Mouse (Mus musculus): Measurements from ENCODE around the gene Gsg1l. TPM values are rescaled to one million over a fixed set of nuclear protein-coding genes. Genes with fewer than 3 reads are reported as not detected.

The Gsg1l gene
- polyA plus RNA-seq, 1 experiment from 2014 or later = 7.7 TPM

DNA sequence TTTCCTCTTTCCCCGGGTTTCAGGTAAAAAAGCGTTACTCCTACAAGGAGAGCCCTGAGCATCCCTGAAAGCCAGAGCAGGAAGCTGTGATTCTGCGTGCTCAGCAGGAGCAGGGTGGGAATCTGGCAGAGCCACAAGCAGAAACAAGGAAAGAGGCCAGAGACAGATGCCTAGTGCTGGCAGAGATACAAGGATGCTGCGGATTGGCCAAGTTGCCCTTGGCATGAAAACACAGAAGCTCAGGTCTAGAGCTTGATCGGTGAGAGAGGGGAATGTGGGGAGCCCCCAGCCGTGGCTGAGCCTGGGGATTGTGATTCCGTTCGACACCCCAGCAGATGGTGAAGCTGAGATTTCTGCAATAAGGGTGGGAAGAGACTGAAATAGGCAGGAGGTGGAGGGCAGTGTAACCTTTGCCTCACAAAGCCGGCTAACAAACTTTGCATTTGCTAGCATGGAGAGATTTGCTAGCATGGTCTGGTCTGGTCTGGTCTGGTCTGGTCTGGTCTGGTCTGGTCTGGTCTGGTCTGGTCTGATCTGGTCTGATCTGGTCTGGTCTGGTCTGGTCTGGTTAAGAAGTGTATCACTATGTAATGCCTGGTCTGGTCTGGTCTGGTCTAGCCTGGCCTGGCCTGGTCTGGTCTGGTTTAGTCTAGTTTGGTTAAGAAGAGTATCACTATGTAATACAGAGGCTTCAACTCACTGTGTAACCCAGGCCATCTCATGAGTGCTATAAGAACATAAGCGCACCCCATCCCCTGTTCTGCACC, 50.4 kb downstream of the Gsg1l start:
- no peak for ATAC-seq (replicated peaks; ENCODE audit: insufficient number of reproducible peaks, insufficient read depth, low FRiP score, low read depth)
- H3K36me3 ChIP-seq = no peaks in the 10 kb centered on the region
- no peaks in the 10 kb centered on the region for H3K9me3 ChIP-seq (replicated peaks)
- H3K4me3 ChIP-seq = no peak overlapping the region
- no peaks in the 10 kb centered on the region for H3K27me3 ChIP-seq
- H3K4me2 ChIP-seq = no peak overlapping the region
- H3K4me1 ChIP-seq (replicated peaks) = peaks cover 44% of the 10 kb centered on the region
- 58% methylated on average over 10 of the region's 10 CpGs for WGBS
- 0 out of 2 replicates have a peak overlapping the region, but pooled peaks have one; percentile 18 for H3K27ac ChIP-seq
- H3K9ac ChIP-seq = no peak overlapping the region

DNA sequence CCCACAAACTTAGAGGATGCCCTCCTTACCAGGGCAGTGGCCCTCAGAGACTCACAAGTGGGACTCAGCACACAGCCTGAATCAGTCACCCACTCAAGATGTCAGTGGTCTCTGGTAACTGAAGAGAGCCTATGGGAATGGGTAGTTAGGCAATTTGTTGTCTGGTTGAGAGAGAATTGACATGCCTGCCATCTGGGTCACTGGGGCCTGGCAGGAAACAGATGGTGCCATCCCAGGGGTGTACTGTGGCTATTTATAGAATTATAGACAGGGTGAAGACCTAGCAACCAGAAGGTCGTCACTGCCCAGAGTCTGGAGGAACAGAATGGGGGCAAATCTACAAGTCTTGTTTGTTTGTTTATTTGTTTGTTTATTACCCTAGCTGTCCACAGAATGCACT, 54.8 kb downstream of the Gsg1l start:
- Histone ChIP-seq H3K9ac (no peak overlapping the region), H3K36me3 (no peaks in the 10 kb centered on the region), H3K27ac (no peak overlapping the region), H3K9me3 (replicated peaks) (no peaks in the 10 kb centered on the region), H3K4me2 (no peak overlapping the region), H3K27me3 (no peaks in the 10 kb centered on the region), H3K4me1 (replicated peaks) (peaks cover 16% of the 10 kb centered on the region), H3K4me3 (no peak overlapping the region)
- WGBS = 24% methylated on average over 1 of the region's 1 CpGs
- ATAC-seq (replicated peaks; ENCODE audit: insufficient number of reproducible peaks, insufficient read depth, low FRiP score, low read depth) = no peak

DNA sequence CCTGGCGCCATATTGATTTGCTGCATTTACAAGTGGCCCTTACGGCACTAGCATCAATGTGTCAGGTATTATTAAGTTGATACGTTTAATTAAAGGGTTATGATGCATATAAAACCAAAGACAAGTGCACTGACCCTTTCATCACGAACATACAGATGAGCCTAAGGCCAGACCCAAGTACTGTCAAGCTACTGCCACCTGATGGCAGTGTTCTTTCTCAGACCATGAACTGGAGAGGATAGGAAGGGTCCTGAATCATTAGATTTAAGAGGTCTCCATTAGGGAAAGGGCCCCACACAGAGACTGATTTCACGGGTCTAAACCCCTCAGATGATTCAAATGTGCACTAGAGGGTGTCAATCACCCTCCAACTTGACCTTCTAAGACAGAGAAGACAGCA, 55.6 kb downstream of the Gsg1l start:
- no peak overlapping the region for H3K4me2 ChIP-seq
- no peak overlapping the region for H3K27ac ChIP-seq
- peaks cover 10% of the 10 kb centered on the region for H3K4me1 ChIP-seq (replicated peaks)
- no peak overlapping the region for H3K4me3 ChIP-seq
- WGBS = 50% methylated on average over 5 of the region's 5 CpGs
- H3K9me3 ChIP-seq (replicated peaks) = no peaks in the 10 kb centered on the region
- H3K9ac ChIP-seq = no peak overlapping the region
- H3K36me3 ChIP-seq = no peaks in the 10 kb centered on the region
- no peaks in the 10 kb centered on the region for H3K27me3 ChIP-seq
- ATAC-seq (replicated peaks; ENCODE audit: insufficient number of reproducible peaks, insufficient read depth, low FRiP score, low read depth) = no peak

DNA sequence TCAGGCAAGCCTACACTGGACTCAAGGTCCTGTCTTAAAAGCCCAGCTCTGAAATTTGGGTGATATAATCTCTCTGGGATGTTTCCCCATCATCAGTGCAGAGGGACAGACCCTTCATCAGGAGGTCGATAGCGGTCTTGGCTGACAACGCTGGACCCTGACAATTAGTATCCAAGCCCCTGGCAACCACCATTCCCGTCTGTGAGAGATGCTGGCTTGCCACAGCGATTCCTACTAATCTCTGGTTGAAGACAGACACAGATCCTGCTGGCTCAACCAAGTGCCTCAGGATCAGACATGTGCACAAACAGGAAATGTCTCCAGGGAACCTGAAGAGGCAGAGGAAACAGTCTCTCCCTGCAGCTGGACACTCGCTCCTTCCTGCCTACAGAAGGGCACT, 62.2 kb downstream of the Gsg1l start:
- H3K4me1 ChIP-seq (replicated peaks) = peaks cover 12% of the 10 kb centered on the region
- H3K4me3 ChIP-seq = no peak overlapping the region
- ATAC-seq (replicated peaks; ENCODE audit: insufficient number of reproducible peaks, insufficient read depth, low FRiP score, low read depth) = peak; percentile 20; the same call in 1 of the 2 replicates
- no peaks in the 10 kb centered on the region for H3K9me3 ChIP-seq (replicated peaks)
- H3K27me3 ChIP-seq = no peaks in the 10 kb centered on the region
- no peak overlapping the region for H3K27ac ChIP-seq
- H3K36me3 ChIP-seq = no peaks in the 10 kb centered on the region
- no peak overlapping the region for H3K4me2 ChIP-seq
- 55% methylated on average over 6 of the region's 6 CpGs for WGBS
- H3K9ac ChIP-seq = no peak overlapping the region

DNA sequence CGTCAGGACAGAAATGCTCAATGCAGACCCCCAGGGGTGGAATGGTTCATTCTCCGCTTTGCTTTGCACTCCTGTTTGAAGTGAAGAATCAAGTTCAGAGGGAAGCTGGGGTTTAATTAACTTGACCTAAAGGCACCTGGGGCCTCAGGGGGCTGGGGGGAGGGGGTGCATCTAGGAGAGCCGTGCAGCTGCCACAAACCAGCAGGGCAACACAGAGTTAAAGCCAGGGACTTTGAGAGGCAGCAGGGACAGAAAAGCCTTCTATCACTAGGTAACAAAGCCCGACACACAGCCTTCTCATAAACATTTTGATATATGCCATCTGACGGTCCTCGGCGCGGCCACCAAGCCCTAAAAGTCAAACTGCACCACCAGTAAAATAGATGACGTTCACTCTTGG, 62.9 kb downstream of the Gsg1l start:
- H3K36me3 ChIP-seq = no peaks in the 10 kb centered on the region
- WGBS = 58% methylated on average over 9 of the region's 9 CpGs

DNA sequence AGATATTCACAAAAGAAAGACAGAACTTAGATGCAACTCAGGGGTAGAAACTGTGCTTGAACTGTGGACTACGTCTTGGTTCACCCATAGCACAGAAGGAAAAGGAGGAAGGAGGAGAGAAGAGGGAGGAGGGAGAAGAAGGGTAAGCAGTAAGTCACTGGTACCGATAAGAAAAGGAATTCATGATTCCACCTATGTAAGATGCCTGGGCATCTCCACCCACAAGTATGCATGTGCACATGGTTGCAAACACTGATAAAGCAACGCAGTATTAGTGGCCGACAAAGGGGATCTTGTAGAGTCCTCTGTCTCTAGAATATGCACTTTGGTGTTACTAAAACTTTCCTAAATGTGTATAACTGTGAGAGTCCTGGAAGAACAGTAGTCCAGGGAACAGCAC, 64.8 kb downstream of the Gsg1l start:
- Histone ChIP-seq H3K9me3 (replicated peaks) (no peaks in the 10 kb centered on the region), H3K36me3 (no peaks in the 10 kb centered on the region), H3K4me2 (no peak overlapping the region), H3K9ac (no peak overlapping the region), H3K4me3 (no peak overlapping the region), H3K4me1 (replicated peaks) (peaks cover 19% of the 10 kb centered on the region), H3K27ac (no peak overlapping the region), H3K27me3 (no peaks in the 10 kb centered on the region)
- WGBS = 89% methylated on average over 4 of the region's 4 CpGs
- ATAC-seq (replicated peaks; ENCODE audit: insufficient number of reproducible peaks, insufficient read depth, low FRiP score, low read depth) = no peak

More for the DNA sequence above, 62.9 kb downstream of the Gsg1l start:
- Histone ChIP-seq H3K4me3 (no peak overlapping the region), H3K27me3 (no peaks in the 10 kb centered on the region), H3K4me1 (replicated peaks) (peaks cover 12% of the 10 kb centered on the region), H3K27ac (no peak overlapping the region), H3K9me3 (replicated peaks) (no peaks in the 10 kb centered on the region), H3K4me2 (no peak overlapping the region), H3K9ac (no peak overlapping the region)
- no peak for ATAC-seq (replicated peaks; ENCODE audit: insufficient number of reproducible peaks, insufficient read depth, low FRiP score, low read depth)

DNA sequence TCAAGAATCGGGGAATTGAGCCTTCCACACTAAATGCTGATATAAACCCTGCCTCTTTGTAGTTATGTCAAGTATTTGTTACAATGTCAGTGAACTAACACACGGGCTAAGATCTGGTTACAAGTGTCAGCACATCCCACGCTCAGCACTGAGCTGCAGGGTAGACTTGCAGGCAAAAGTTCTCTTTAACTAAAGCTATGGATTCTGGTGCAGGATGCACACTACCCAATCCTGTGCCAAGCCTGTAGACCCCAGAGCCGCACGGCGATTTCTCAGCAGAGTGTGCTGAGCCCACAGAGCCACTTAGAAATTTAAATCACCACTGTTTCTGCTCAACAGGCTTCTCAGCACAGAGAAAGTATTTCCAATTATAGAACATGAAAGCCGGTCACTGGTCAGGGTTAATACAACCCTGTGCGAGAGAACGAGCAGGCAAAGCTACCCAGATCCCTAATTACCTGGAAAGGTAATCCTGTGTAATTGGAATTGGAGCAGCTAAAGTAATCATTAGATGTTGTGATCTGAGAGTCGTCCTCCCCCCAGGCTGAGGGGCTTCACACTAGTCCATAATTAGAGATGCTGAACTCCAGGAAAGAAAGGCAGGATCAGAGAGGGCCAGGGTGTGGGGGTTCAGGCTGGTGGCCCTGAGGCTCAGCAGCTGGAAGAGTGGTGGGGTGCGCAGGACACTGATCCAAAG, 69.7 kb downstream of the Gsg1l start:
- Histone ChIP-seq H3K27ac (peak overlapping the region; percentile 37), H3K4me1 (replicated peaks) (peaks cover 20% of the 10 kb centered on the region), H3K4me2 (peak overlapping the region; percentile 3; the same call in 1 of the 2 replicates), H3K9me3 (replicated peaks) (no peaks in the 10 kb centered on the region), H3K36me3 (no peaks in the 10 kb centered on the region), H3K4me3 (no peak overlapping the region), H3K27me3 (no peaks in the 10 kb centered on the region), H3K9ac (no peak overlapping the region)
- no peak for ATAC-seq (replicated peaks; ENCODE audit: insufficient number of reproducible peaks, insufficient read depth, low FRiP score, low read depth)
- WGBS = 34% methylated on average over 11 of the region's 11 CpGs

DNA sequence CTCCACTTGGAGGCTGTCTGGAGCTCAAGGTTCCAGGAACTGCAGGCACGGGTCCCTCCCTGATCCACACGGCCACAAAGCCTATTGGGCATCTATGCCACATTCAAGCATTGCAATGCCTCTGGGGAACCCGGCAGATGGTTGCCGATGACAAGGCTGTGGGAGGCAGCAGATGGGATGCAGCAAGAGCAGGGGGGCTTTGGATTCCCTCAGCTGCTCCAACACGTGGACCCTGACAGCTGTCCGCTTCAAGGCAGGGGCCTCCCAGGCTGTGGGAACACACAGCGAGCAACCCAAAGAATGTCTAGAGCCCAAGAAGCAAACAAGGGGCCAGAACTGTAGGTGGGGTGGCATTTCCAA, 73.4 kb downstream of the Gsg1l start:
- Histone ChIP-seq H3K27ac (no peak overlapping the region), H3K4me2 (no peak overlapping the region), H3K9ac (no peak overlapping the region), H3K4me1 (replicated peaks) (peaks cover 20% of the 10 kb centered on the region), H3K27me3 (no peaks in the 10 kb centered on the region), H3K4me3 (no peak overlapping the region), H3K9me3 (replicated peaks) (no peaks in the 10 kb centered on the region), H3K36me3 (no peaks in the 10 kb centered on the region)
- WGBS = 77% methylated on average over 7 of the region's 7 CpGs
- ATAC-seq (replicated peaks; ENCODE audit: insufficient number of reproducible peaks, insufficient read depth, low FRiP score, low read depth) = no peak

DNA sequence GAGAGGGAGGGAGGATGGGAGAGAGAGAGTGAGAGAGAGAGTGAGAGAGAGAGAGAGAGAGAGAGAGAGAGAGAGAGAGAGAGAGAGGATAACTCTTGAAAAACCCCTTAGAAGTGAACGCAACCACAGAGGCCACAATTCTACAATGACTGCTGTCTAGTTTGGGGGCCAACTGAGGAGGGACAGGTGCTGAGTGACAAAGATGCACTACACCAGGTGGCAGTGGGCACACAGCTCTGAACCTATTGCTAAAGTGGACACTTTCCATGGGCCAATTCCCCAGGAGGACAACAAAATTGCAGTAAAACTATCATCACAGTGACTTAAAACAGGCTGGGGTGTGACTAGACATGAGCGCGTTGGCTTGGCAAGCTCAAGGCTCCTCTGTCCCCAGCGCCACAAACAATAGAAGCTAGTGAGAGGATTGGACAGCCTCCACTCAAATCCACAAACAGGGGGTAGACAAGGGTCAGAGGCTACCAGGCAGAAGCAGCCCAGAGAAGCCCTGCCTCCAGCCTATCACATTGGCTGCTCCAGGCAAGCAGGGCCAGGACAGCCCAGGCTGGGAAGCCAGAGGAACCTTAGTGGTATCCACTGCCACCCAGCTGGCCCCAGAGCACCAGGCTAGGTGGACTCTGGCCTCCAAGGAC, 73.9 kb downstream of the Gsg1l start:
- Histone ChIP-seq H3K4me2 (no peak overlapping the region), H3K4me1 (replicated peaks) (peaks cover 21% of the 10 kb centered on the region), H3K9me3 (replicated peaks) (no peaks in the 10 kb centered on the region), H3K4me3 (no peak overlapping the region), H3K9ac (no peak overlapping the region), H3K27ac (no peak overlapping the region), H3K36me3 (no peaks in the 10 kb centered on the region), H3K27me3 (no peaks in the 10 kb centered on the region)
- WGBS = 55% methylated on average over 4 of the region's 4 CpGs
- no peak for ATAC-seq (replicated peaks; ENCODE audit: insufficient number of reproducible peaks, insufficient read depth, low FRiP score, low read depth)

DNA sequence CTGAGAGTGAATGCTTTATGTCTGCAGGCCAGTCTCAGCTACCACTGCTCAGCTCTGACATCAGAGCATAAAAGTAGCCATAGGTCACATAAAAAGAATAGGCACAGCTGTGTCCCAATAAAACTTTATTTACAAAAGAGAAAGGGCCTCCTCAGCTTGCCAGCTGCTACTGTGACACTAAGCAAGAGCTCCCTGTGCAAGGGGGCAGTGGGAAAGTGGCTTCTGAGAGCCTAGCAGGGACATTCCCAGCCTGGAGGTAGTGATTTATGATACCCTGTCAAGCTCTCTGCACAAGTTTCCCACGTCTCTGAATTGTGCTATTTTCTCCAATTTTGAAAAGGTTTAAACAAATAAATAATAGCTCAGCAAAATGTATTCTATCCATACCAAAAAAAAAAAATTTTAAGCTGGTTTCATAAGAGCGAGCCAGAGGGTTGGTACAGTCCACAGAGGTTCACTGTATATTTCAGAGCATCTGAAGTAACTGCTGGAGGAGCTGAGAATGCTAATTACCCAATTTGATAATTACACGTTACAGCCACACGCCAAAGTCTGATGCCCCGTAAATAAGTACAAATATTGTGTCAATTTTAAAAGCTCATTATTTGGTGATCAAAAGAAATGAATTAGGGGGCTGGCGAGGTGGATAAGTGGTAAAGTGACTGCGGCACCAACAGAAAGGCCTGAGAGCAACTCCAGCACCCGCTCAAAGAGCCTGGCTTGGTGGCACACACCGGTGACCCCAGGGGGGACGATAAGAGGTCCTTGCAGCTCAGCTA, 74.9 kb downstream of the Gsg1l start:
- Histone ChIP-seq H3K9ac (no peak overlapping the region), H3K4me1 (replicated peaks) (peaks cover 21% of the 10 kb centered on the region), H3K9me3 (replicated peaks) (no peaks in the 10 kb centered on the region), H3K27me3 (no peaks in the 10 kb centered on the region), H3K36me3 (no peaks in the 10 kb centered on the region), H3K4me2 (no peak overlapping the region), H3K4me3 (no peak overlapping the region), H3K27ac (no peak overlapping the region)
- ATAC-seq (replicated peaks; ENCODE audit: insufficient number of reproducible peaks, insufficient read depth, low FRiP score, low read depth) = no peak
- WGBS = 77% methylated on average over 10 of the region's 10 CpGs

DNA sequence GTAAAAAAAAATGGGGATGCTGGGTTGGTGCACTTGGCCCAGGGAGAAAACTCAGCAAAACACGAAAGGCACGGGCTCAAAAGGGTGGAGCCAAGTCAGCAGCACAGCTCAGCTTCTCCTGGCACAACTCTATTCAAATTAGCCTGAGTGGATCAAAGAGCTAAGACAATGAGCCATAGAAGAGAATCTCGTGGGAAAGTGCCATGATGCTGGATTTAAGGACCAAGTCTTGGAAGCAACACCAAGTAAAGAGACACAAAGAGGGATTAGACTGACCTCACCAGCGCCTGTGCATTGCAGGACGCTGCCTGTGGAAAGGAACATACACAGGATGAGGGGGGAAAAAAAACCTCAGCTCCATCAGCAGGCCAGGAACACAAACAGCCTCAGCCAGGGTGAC, 76.9 kb downstream of the Gsg1l start:
- no peak for ATAC-seq (replicated peaks; ENCODE audit: insufficient number of reproducible peaks, insufficient read depth, low FRiP score, low read depth)
- no peaks in the 10 kb centered on the region for H3K36me3 ChIP-seq
- no peak overlapping the region for H3K4me2 ChIP-seq
- H3K27me3 ChIP-seq = no peaks in the 10 kb centered on the region
- WGBS = 68% methylated on average over 5 of the region's 5 CpGs
- no peak overlapping the region for H3K9ac ChIP-seq
- no peaks in the 10 kb centered on the region for H3K9me3 ChIP-seq (replicated peaks)
- no peak overlapping the region for H3K27ac ChIP-seq
- H3K4me1 ChIP-seq (replicated peaks) = peaks cover 17% of the 10 kb centered on the region
- H3K4me3 ChIP-seq = no peak overlapping the region

Data from heart, embryonic 15.5 days (tissue).